Mouse (Mus musculus) embryonic fibroblast, embryonic 13.5 days (primary cell): ENCODE measurements around the gene Myo15b. TPM values are rescaled to one million over a fixed set of nuclear protein-coding genes. Genes with fewer than 3 reads are reported as not detected.
A peak's percentile ranks its signal among the peaks of the same experiment; 100 is the strongest.

ENCODE experiments used
- H3K27ac ChIP-seq: 2 replicates; pipeline ENCODE4 v1.5.1; 2012; ENCODE audit warnings: low read length, control low read depth, inconsistent platforms; ENCODE audit not compliant: insufficient read depth
- H3K4me1 ChIP-seq: 2 replicates; pipeline ENCODE4 v1.6.1; 2011; ENCODE audit warnings: low read length; ENCODE audit not compliant: control insufficient read depth, insufficient read depth
- H3K4me3 ChIP-seq: 2 replicates; pipeline ENCODE4 v1.5.1; 2011; ENCODE audit warnings: mild to moderate bottlenecking, control low read depth, low read length; ENCODE audit not compliant: insufficient read depth
- CTCF ChIP-seq: IDR thresholded peaks from 2 replicates; pipeline ENCODE4 v1.5.1; 2011; ENCODE audit warnings: mild to moderate bottlenecking, control low read depth, low read length, moderate library complexity, borderline replicate concordance; ENCODE audit not compliant: insufficient read depth
- POLR2A ChIP-seq: IDR thresholded peaks from 2 replicates; pipeline ENCODE4 v1.6.1; 2011; ENCODE audit warnings: low read depth, mild to moderate bottlenecking, control low read depth, low read length, moderate library complexity
- polyA plus RNA-seq: library from polyadenylated mRNA; stranded (reverse); fragments of >200 nt; gene quantifications from 2 replicates; pipeline ENCODE4 v1.2.4, GENCODE M21; 2011; ENCODE audit warnings: low read depth; ENCODE audit not compliant: missing spikeins, insufficient read length

Gene Myo15b
- polyA plus RNA-seq, 1 experiment = not detected

DNA sequence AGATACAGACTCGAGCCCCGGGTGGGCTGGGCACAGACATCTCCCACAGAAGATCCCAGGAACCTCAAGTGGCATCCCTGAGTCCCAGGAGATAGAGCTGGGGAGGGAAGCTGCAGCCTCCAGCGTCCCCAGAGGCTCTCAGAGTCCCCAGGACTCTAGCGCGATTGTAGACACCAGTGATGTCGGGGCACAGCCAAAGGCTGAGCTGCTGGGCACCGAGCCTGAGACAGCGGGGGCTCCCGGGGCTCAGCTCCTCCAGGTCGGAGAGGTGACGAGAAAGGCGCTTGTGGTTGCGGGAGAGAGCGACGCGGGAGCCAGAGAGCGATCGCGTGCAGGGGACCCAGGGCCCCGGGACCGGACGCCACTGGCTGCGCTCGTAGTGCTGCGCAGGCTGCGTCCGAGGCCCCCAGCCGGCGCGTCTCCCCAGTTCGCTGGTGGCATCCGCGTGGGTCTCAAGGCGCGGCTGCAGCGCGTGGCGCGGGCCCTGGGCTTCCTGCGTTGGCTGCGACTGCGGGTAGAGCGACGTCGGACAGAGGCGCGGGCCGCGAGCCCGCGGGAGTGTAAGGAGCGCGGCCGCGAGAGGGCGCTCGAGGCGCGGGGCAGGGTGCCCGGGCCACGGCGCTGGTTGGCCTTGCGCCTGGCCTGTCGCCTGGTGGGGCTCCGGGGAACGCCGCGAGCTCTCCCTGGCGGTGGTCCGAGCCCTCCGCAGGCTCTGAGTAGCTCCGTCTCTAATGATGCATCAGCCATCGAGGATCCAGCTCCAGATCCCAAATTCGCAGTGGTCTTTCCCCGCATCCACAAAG lies 1.1 kb downstream of the Myo15b start:
- Histone ChIP-seq H3K4me3 (no peak overlapping the region), H3K27ac (no peak overlapping the region), H3K4me1 (no peaks in the 10 kb centered on the region)
- TF ChIP-seq POLR2A (no peak), CTCF (peak; percentile 64)

DNA sequence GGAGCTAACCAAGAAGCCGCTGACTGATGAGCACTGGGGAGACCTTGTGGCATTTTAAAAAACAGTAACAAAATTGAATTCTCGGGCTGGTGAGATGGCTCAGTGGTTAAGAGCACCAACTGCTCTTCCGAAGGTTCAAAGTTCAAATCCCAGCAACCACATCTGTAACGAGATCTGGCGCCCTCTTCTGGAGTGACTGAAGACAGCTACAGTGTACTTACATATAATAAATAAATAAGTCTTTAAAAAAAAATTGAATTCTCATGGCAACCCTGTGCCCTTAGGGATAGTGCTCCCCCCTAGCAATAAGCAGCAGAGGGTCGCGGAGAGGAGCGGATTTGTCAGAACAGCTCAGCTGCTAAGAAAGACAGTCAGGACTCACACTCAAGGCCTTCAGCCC lies 5.7 kb downstream of the Myo15b start:
- Histone ChIP-seq H3K4me1 (no peaks in the 10 kb centered on the region), H3K4me3 (no peak overlapping the region), H3K27ac (no peak overlapping the region)
- TF ChIP-seq CTCF (no peak), POLR2A (no peak)

GRCm38 (mm10) chr11:115869393-115869792 lies 11.2 kb downstream of the Myo15b start:
- Histone ChIP-seq H3K4me3 (no peak overlapping the region), H3K27ac (no peak overlapping the region), H3K4me1 (no peaks in the 10 kb centered on the region)
- TF ChIP-seq CTCF = no peak
- no peak for TF ChIP-seq POLR2A

DNA sequence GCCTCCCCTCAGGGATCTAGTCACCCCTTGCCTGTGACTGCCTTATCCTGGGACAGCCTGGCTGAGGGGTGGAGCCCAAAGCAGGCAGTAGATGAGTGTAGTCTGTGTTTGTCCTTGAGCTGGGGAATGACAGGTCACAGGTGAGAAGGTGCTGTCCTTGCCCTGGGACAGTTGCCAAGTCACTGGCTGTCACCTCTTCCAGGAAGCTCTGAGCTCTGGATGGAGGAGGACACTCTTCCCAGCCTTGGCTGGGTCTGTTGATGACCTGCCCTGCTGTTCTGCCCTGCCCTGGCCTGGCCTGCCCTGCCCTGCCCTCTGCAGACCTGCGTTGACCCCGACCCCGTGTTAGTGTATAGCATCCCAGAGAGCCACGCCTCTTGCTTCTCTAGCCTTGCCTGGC lies 14.2 kb downstream of the Myo15b start:
- TF ChIP-seq CTCF (no peak), POLR2A (no peak)
- Histone ChIP-seq H3K4me3 (no peak overlapping the region), H3K27ac (no peak overlapping the region), H3K4me1 (no peaks in the 10 kb centered on the region)

- Histone ChIP-seq H3K4me1 (no peaks in the 10 kb centered on the region), H3K27ac (no peak overlapping the region), H3K4me3 (no peak overlapping the region)
- no peak for TF ChIP-seq CTCF
- no peak for TF ChIP-seq POLR2A
Observed at GRCm38 (mm10) chr11:115875935-115876334, 17.7 kb downstream of the Myo15b start.

GRCm38 (mm10) chr11:115876438-115876837 lies 18.2 kb downstream of the Myo15b start:
- TF ChIP-seq POLR2A (no peak), CTCF (no peak)
- no peak overlapping the region for H3K4me3 ChIP-seq
- no peaks in the 10 kb centered on the region for H3K4me1 ChIP-seq
- no peak overlapping the region for H3K27ac ChIP-seq

DNA sequence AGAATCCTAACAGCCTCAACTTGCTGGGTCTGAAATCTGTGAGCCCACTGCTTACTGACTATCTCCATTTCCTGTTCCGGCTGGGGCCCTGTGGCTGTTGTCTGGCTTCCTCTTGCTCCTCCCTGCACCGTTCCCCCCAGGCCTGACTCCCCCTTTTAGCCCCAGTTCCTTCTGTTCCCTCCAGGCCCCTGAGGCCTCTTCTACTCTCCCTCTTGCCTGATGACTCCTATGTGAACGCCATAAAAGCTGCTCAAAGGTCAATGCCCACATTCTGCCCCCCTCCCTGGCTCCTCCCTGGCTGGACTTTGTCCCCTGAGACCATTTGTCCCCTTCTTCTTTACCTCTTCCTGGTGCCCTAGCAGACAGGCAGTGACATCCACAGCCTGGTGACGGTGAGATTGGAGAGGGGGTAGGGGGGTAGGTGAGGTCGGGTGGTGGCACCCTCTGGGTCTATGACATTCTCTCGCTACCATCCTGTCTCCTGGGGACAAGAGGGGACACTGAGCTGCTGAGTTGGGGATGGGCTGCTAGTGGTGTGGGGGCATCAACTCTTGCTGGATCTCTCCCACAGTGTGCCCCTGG lies 19.1 kb downstream of the Myo15b start:
- Histone ChIP-seq H3K4me3 (no peak overlapping the region), H3K27ac (no peak overlapping the region), H3K4me1 (no peaks in the 10 kb centered on the region)
- TF ChIP-seq CTCF (no peak), POLR2A (no peak)

DNA sequence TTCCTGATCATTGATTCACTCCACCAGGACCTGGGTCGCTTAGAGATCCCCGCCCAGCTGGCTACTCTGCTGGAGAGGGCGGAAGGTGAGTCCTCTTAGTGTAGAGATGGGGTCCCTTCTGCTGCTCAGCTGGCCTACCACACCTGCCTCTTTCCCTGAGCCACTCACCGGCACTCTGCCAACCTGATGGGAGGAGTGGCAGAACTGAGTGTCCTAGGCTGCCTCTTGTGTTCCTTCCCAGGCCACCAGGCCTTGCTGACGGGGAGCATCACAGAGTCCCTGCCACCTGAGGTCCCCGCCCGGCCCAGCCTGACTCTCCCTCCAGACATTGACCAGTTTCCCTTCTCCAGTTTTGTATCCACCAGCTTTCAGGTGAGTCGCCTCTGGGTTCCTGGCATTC lies 19.9 kb downstream of the Myo15b start:
- H3K4me1 ChIP-seq = no peaks in the 10 kb centered on the region
- H3K4me3 ChIP-seq = no peak overlapping the region
- no peak for TF ChIP-seq POLR2A
- TF ChIP-seq CTCF = no peak
- H3K27ac ChIP-seq = no peak overlapping the region

GRCm38 (mm10) chr11:115881002-115881401 lies 22.8 kb downstream of the Myo15b start:
- no peaks in the 10 kb centered on the region for H3K4me1 ChIP-seq
- TF ChIP-seq CTCF = peak; percentile 60
- TF ChIP-seq POLR2A = no peak
- H3K27ac ChIP-seq = no peak overlapping the region
- H3K4me3 ChIP-seq = no peak overlapping the region

DNA sequence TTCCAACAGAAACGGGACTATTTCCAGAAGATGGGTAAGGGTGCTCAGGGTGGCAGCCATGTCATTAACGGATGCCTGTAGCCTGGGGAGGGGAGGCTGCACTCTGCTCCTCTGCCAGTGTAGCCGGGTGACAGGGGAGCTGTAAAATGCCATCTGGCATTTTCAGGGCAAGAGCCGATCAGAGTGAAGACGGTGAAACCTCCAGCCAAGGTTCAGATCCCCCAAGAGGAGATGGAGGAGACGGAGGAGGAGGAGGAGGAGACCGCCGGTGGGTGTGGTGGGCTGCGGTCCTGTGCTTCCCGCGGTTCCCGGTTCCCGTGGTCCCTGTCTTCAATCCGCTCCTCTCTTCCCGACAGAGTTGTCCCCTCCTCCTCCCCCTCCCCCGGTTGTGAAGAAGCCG lies 25.0 kb downstream of the Myo15b start:
- no peak overlapping the region for H3K4me3 ChIP-seq
- H3K4me1 ChIP-seq = no peaks in the 10 kb centered on the region
- TF ChIP-seq CTCF = no peak
- no peak for TF ChIP-seq POLR2A
- H3K27ac ChIP-seq = no peak overlapping the region
